31 mouse cellular contexts compared by ENCODE assay signal in genomic region chr19:12373004-12373403, GRCm38 (mm10). TPM values are rescaled to one million over a fixed set of nuclear protein-coding genes. Genes with fewer than 3 reads are reported as not detected.
DNase-seq lines count a peak whose midpoint lies in the region; ATAC-seq and TF ChIP-seq lines count a peak whose summit lies in the region.
"Had no signal": no experiment of that assay in that cellular context is flagged by ENCODE, and none has a peak within 500 bp of the region (broad histone marks: within the 10 kb centered on the region; RNA-seq: fewer than 3 reads in every experiment).

No protein-coding gene starts in this region.

- no peak overlapping the region for H3K4me2 ChIP-seq in forebrain, postnatal 0 days (ENCODE audit: low read depth)
- no peak overlapping the region for H3K4me2 ChIP-seq in forebrain, embryonic 12.5 days
- H3K4me2 ChIP-seq: embryonic facial prominence, embryonic 13.5 days; embryonic facial prominence, embryonic 15.5 days; forebrain, embryonic 13.5 days; forebrain, embryonic 15.5 days had no signal

- no peak overlapping the region for H3K9ac ChIP-seq in forebrain, postnatal 0 days
- H3K9ac ChIP-seq in forebrain, embryonic 12.5 days = no peak overlapping the region
- H3K9ac ChIP-seq: embryonic facial prominence, embryonic 13.5 days; embryonic facial prominence, embryonic 15.5 days; forebrain, embryonic 13.5 days; forebrain, embryonic 15.5 days had no signal

- H3K36me3 ChIP-seq in forebrain, postnatal 0 days (ENCODE audit: insufficient read depth) = no peaks in the 10 kb centered on the region
- H3K36me3 ChIP-seq in forebrain, embryonic 12.5 days (replicated peaks) = no peaks in the 10 kb centered on the region
- H3K36me3 ChIP-seq: embryonic facial prominence, embryonic 13.5 days; embryonic facial prominence, embryonic 15.5 days; forebrain, embryonic 10.5 days; forebrain, embryonic 15.5 days; G1E had no signal

- DNase-seq in forebrain, postnatal 0 days = peak; percentile 25
- DNase-seq in layer of hippocampus, adult 2 months (ENCODE audit: low spot score in 2 of 2) = no peak
- no peak for DNase-seq in layer of hippocampus, postnatal 36 days
- peak; percentile 19 for DNase-seq in brain, adult 2 months (ENCODE audit: low read depth, low spot score)
- DNase-seq: adrenal gland, adult 8-10 months; adrenal gland, postnatal 14 days; adrenal gland, postnatal 36 days; B cell, adult 2 months; cerebellum, adult 11 months; cerebellum, adult 18-20 months; cerebellum, adult 8-10 months; cerebellum, adult 9-11 months; cerebellum, postnatal 14 days; cerebellum, postnatal 36 days; embryo, embryonic 11 days had no signal

- peak overlapping the region; percentile 64 for H3K27ac ChIP-seq in forebrain, postnatal 0 days (ENCODE audit: low read depth, low read length)
- H3K27ac ChIP-seq in forebrain, embryonic 12.5 days = no peak overlapping the region
- peak overlapping the region; percentile 82; the same call in 1 of the 2 replicates for H3K27ac ChIP-seq in layer of hippocampus, adult 2 months
- H3K27ac ChIP-seq: embryonic facial prominence, embryonic 13.5 days; embryonic facial prominence, embryonic 15.5 days; forebrain, embryonic 10.5 days; forebrain, embryonic 13.5 days; forebrain, embryonic 15.5 days had no signal

- H3K27me3 ChIP-seq in forebrain, postnatal 0 days (ENCODE audit: insufficient read depth, low read length) = no peaks in the 10 kb centered on the region
- H3K27me3 ChIP-seq in forebrain, embryonic 12.5 days = no peaks in the 10 kb centered on the region
- H3K27me3 ChIP-seq: CH12.LX; embryonic facial prominence, embryonic 13.5 days; embryonic facial prominence, embryonic 15.5 days; forebrain, embryonic 13.5 days; forebrain, embryonic 15.5 days had no signal

- ATAC-seq in forebrain, postnatal 0 days = peak; percentile 71
- no peak for ATAC-seq in forebrain, embryonic 12.5 days (ENCODE audit: low FRiP score)
- ATAC-seq: activated CD4-positive, CD25-positive, alpha-beta regulatory T cell, adult 4 months; CD4-positive, CD25-positive, alpha-beta regulatory T cell, adult 4 months; forebrain, embryonic 13.5 days; forebrain, embryonic 15.5 days; Patski had no signal

- H3K4me3 ChIP-seq in forebrain, postnatal 0 days (ENCODE audit: low read depth, low read length) = no peak overlapping the region
- H3K4me3 ChIP-seq in forebrain, embryonic 12.5 days (replicated peaks) = no peak overlapping the region
- H3K4me3 ChIP-seq in layer of hippocampus, adult 2 months = no peak overlapping the region
- H3K4me3 ChIP-seq: embryonic facial prominence, embryonic 13.5 days; embryonic facial prominence, embryonic 15.5 days; erythroblast, embryonic 14.5 days; forebrain, embryonic 10.5 days; forebrain, embryonic 13.5 days; forebrain, embryonic 15.5 days had no signal

- TF ChIP-seq CTCF in forebrain, postnatal 0 days (IDR thresholded peaks at IDR 0.05; ENCODE audit: low read depth) = no peak
- TF ChIP-seq CTCF in layer of hippocampus, adult 2 months (conservative IDR thresholded peaks at IDR 0.05) = no peak

- H3K4me1 ChIP-seq in forebrain, postnatal 0 days (ENCODE audit: insufficient read depth) = no peaks in the 10 kb centered on the region
- H3K4me1 ChIP-seq in forebrain, embryonic 12.5 days = no peaks in the 10 kb centered on the region
- H3K4me1 ChIP-seq: embryonic facial prominence, embryonic 13.5 days; embryonic facial prominence, embryonic 15.5 days; forebrain, embryonic 10.5 days; forebrain, embryonic 13.5 days; forebrain, embryonic 15.5 days had no signal

- WGBS in forebrain, postnatal 0 days = 62% methylated on average over 3 of the region's 3 CpGs
- WGBS in forebrain, embryonic 12.5 days = 83% methylated on average over 3 of the region's 3 CpGs

- H3K9me3 ChIP-seq in forebrain, postnatal 0 days (ENCODE audit: low read length) = no peaks in the 10 kb centered on the region
- H3K9me3 ChIP-seq in forebrain, embryonic 12.5 days = no peaks in the 10 kb centered on the region
- H3K9me3 ChIP-seq: embryonic facial prominence, embryonic 13.5 days; embryonic facial prominence, embryonic 15.5 days; forebrain, embryonic 10.5 days; forebrain, embryonic 13.5 days; forebrain, embryonic 15.5 days; G1E had no signal

RNA-seq across cellular contexts. Expression of gene Olfr1440, which starts 14.1 kb away (rescaled TPM):
- not detected in 2 replicates for total RNA-seq in forebrain, postnatal 0 days (2014; rRNA removed)
- polyA plus RNA-seq in forebrain, postnatal 0 days (2015; fragmentation: Nextera tagmentation; extraction: Ambion mirVana) = not detected in 2 replicates
- not detected in 2 replicates for polyA plus RNA-seq in forebrain, embryonic 12.5 days (2016; fragmentation: Nextera tagmentation; extraction: Ambion mirVana)
- not detected for total RNA-seq in layer of hippocampus, adult 2 months (2021)
- not detected for total RNA-seq in layer of hippocampus, postnatal 36 days (2021)
- total RNA-seq: adrenal gland, adult 18-20 months; adrenal gland, adult 8-10 months; adrenal gland, postnatal 14 days; adrenal gland, postnatal 36 days; CH12.LX; common myeloid progenitor, adult 5-6 weeks had no signal
- polyA plus RNA-seq: activated CD4-positive, CD25-positive, alpha-beta regulatory T cell, adult 4 months; brain, embryonic 14.5 days; embryonic facial prominence, embryonic 11.5 days; embryonic facial prominence, embryonic 13.5 days; erythroblast, embryonic 14.5 days; forebrain, embryonic 10.5 days; forebrain, embryonic 13.5 days; forebrain, embryonic 15.5 days; G1E; Patski had no signal

RNA-seq across cellular contexts. Expression of gene Olfr1438-ps1, which starts 37.3 kb away (rescaled TPM):
- total RNA-seq in forebrain, postnatal 0 days (2014; rRNA removed) = not detected in 2 replicates
- polyA plus RNA-seq in forebrain, postnatal 0 days (2015; fragmentation: Nextera tagmentation; extraction: Ambion mirVana) = not detected in 2 replicates
- not detected in 2 replicates for polyA plus RNA-seq in forebrain, embryonic 12.5 days (2016; fragmentation: Nextera tagmentation; extraction: Ambion mirVana)
- not detected for total RNA-seq in layer of hippocampus, adult 2 months (2021)
- total RNA-seq in layer of hippocampus, postnatal 36 days (2021) = not detected
- total RNA-seq: adrenal gland, adult 18-20 months; adrenal gland, adult 8-10 months; adrenal gland, postnatal 14 days; adrenal gland, postnatal 36 days; CH12.LX; common myeloid progenitor, adult 5-6 weeks had no signal
- polyA plus RNA-seq: activated CD4-positive, CD25-positive, alpha-beta regulatory T cell, adult 4 months; brain, embryonic 14.5 days; CD4-positive, CD25-positive, alpha-beta regulatory T cell, adult 4 months; embryonic facial prominence, embryonic 11.5 days; embryonic facial prominence, embryonic 13.5 days; embryonic facial prominence, embryonic 15.5 days; erythroblast, embryonic 14.5 days; forebrain, embryonic 10.5 days; forebrain, embryonic 13.5 days; forebrain, embryonic 15.5 days; G1E; Patski had no signal

RNA-seq across cellular contexts. Expression of gene Olfr1441, which starts 44.2 kb away (rescaled TPM):
- not detected in 2 replicates for total RNA-seq in forebrain, postnatal 0 days (2014; rRNA removed)
- polyA plus RNA-seq in forebrain, postnatal 0 days (2015; fragmentation: Nextera tagmentation; extraction: Ambion mirVana) = not detected in 2 replicates
- not detected in 2 replicates for polyA plus RNA-seq in forebrain, embryonic 12.5 days (2016; fragmentation: Nextera tagmentation; extraction: Ambion mirVana)
- total RNA-seq in layer of hippocampus, adult 2 months (2021) = not detected
- not detected for total RNA-seq in layer of hippocampus, postnatal 36 days (2021)
- total RNA-seq: adrenal gland, adult 18-20 months; adrenal gland, adult 8-10 months; adrenal gland, postnatal 14 days; adrenal gland, postnatal 36 days; CH12.LX; common myeloid progenitor, adult 5-6 weeks had no signal
- polyA plus RNA-seq: activated CD4-positive, CD25-positive, alpha-beta regulatory T cell, adult 4 months; brain, embryonic 14.5 days; CD4-positive, CD25-positive, alpha-beta regulatory T cell, adult 4 months; embryonic facial prominence, embryonic 11.5 days; embryonic facial prominence, embryonic 13.5 days; erythroblast, embryonic 14.5 days; forebrain, embryonic 10.5 days; forebrain, embryonic 13.5 days; forebrain, embryonic 15.5 days; G1E; Patski had no signal

RNA-seq across cellular contexts. Expression of gene Olfr1437, which starts 48.1 kb away (rescaled TPM):
- not detected in 2 replicates for total RNA-seq in forebrain, postnatal 0 days (2014; rRNA removed)
- not detected in 2 replicates for polyA plus RNA-seq in forebrain, postnatal 0 days (2015; fragmentation: Nextera tagmentation; extraction: Ambion mirVana)
- polyA plus RNA-seq in forebrain, embryonic 12.5 days (2016; fragmentation: Nextera tagmentation; extraction: Ambion mirVana) = not detected in 2 replicates
- not detected for total RNA-seq in layer of hippocampus, adult 2 months (2021)
- total RNA-seq in layer of hippocampus, postnatal 36 days (2021) = not detected
- total RNA-seq: adrenal gland, adult 18-20 months; adrenal gland, adult 8-10 months; adrenal gland, postnatal 14 days; adrenal gland, postnatal 36 days; CH12.LX; common myeloid progenitor, adult 5-6 weeks had no signal
- polyA plus RNA-seq: activated CD4-positive, CD25-positive, alpha-beta regulatory T cell, adult 4 months; brain, embryonic 14.5 days; CD4-positive, CD25-positive, alpha-beta regulatory T cell, adult 4 months; embryonic facial prominence, embryonic 11.5 days; embryonic facial prominence, embryonic 13.5 days; erythroblast, embryonic 14.5 days; forebrain, embryonic 10.5 days; forebrain, embryonic 13.5 days; forebrain, embryonic 15.5 days; G1E; Patski had no signal

RNA-seq across cellular contexts. Expression of gene Pfpl, which starts 54.7 kb away (rescaled TPM):
- not detected in 2 replicates for total RNA-seq in forebrain, postnatal 0 days (2014; rRNA removed)
- 0.04 TPM in 1 of 2 replicates, not detected in the other for polyA plus RNA-seq in forebrain, postnatal 0 days (2015; fragmentation: Nextera tagmentation; extraction: Ambion mirVana)
- polyA plus RNA-seq in forebrain, embryonic 12.5 days (2016; fragmentation: Nextera tagmentation; extraction: Ambion mirVana) = not detected in 2 replicates
- total RNA-seq in layer of hippocampus, adult 2 months (2021) = not detected
- total RNA-seq in layer of hippocampus, postnatal 36 days (2021) = not detected
- total RNA-seq: adrenal gland, adult 18-20 months; adrenal gland, adult 8-10 months; adrenal gland, postnatal 14 days; adrenal gland, postnatal 36 days; CH12.LX; common myeloid progenitor, adult 5-6 weeks had no signal
- polyA plus RNA-seq: brain, embryonic 14.5 days; CD4-positive, CD25-positive, alpha-beta regulatory T cell, adult 4 months; embryonic facial prominence, embryonic 11.5 days; embryonic facial prominence, embryonic 13.5 days; embryonic facial prominence, embryonic 15.5 days; erythroblast, embryonic 14.5 days; forebrain, embryonic 10.5 days; forebrain, embryonic 13.5 days; forebrain, embryonic 15.5 days; G1E; Patski had no signal

Comparison
In these comparisons a context has a peak if more than half of its experiments do, and no peak if none do; other contexts are left out.
1. DNase-seq: peak in forebrain, postnatal 0 days (single experiment) and brain, adult 2 months (single experiment); none in layer of hippocampus, adult 2 months (0 of 2) and layer of hippocampus, postnatal 36 days (0 of 2).